Mouse (Mus musculus) spleen, adult 2 months (tissue): Measurements from ENCODE around the gene Icos.

Source experiments
- CTCF ChIP-seq: fragments of 200-500 bp; IDR thresholded peaks from 2 replicates; pipeline ENCODE4 v1.5.1; 2011; ENCODE audit warnings: mild to moderate bottlenecking, inconsistent platforms; ENCODE audit not compliant: insufficient read depth, insufficient read length, insufficient replicate concordance; ENCODE audit errors: extremely low read depth
- POLR2A ChIP-seq: fragments of 200-500 bp; IDR thresholded peaks from 2 replicates; pipeline ENCODE4 v1.6.1; 2011; ENCODE audit warnings: low read depth, low read length, inconsistent platforms

DNA sequence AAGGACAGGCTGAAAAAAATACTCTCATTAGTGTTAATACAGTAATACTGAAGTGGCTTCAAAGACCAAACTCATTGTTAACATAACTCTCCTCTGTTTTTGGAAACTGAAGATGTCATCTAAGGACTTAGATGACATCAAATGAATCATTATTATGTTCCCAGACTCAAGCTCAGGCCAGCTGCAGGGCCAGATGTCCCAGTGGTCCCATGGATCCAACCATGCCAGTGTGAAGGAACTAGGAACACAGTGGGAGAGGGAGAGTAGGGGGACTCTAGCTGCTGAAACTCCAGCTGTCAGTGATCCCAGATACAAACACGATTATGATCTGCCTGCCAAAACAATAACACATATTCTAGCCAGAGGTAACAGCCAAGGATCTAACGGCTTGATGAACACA lies 39.5 kb upstream of the Icos start:
- no peak for TF ChIP-seq CTCF
- no peak for TF ChIP-seq POLR2A
